In the genomic region with DNA sequence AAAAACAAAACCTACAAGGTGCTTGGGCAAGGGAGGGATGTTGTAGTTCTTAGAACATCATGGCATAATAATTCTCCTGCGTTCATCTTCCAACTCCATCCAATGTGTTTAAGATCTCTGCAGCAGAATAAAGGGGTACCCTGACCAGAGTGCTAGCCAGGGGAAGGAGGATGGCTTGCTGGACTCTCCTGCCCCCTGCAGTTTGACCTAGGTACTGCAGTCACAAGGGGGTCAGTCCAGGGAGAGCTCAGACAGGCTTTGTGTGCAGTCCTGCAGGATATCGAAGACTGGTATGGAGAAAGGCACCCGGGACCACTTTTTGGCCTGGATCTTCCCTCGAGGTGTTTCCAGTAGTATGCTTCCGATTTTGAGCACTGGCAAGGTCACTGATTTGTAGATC, we compare ENCODE assay signal across 10 mouse cellular contexts. TPM values are rescaled to one million over a fixed set of nuclear protein-coding genes. Genes with fewer than 3 reads are reported as not detected.
A peak's percentile ranks its signal among the peaks of the same experiment; 100 is the strongest.
DNase-seq lines count a peak whose midpoint lies in the region; ATAC-seq and TF ChIP-seq lines count a peak whose summit lies in the region.
"Had no signal": no experiment of that assay in that cellular context is flagged by ENCODE, and none has a peak within 500 bp of the region (broad histone marks: within the 10 kb centered on the region; RNA-seq: fewer than 3 reads in every experiment).

No protein-coding gene starts in this region.

- peak; percentile 94 for TF ChIP-seq CTCF in cortical plate, adult 2 months (IDR thresholded peaks at IDR 0.05; ENCODE audit: extremely low read depth, insufficient read depth, low read length)

- 35% methylated on average over 5 of the region's 5 CpGs for WGBS in kidney, embryonic 15.5 days
- WGBS in liver, embryonic 11.5 days, result 28% methylated on average over 5 of the region's 5 CpGs

- peaks cover 20% of the 10 kb centered on the region for H3K4me1 ChIP-seq in kidney, embryonic 15.5 days
- no peaks in the 10 kb centered on the region for H3K4me1 ChIP-seq in cortical plate, adult 2 months (ENCODE audit: control insufficient read depth, insufficient read depth, low read length)
- peaks cover 3% of the 10 kb centered on the region; the same call in 1 of the 2 replicates for H3K4me1 ChIP-seq in liver, embryonic 11.5 days (replicated peaks; ENCODE audit: control insufficient read depth, insufficient read depth, low read length)

- no peak overlapping the region for H3K4me2 ChIP-seq in kidney, embryonic 15.5 days
- no peak overlapping the region for H3K4me2 ChIP-seq in liver, embryonic 11.5 days

- no peak overlapping the region for H3K9ac ChIP-seq in kidney, embryonic 15.5 days
- no peak overlapping the region for H3K9ac ChIP-seq in liver, embryonic 11.5 days (ENCODE audit: low read depth, low read length)

- H3K36me3 ChIP-seq in kidney, embryonic 15.5 days, result no peaks in the 10 kb centered on the region
- H3K36me3 ChIP-seq in liver, embryonic 11.5 days (ENCODE audit: control insufficient read depth, insufficient read depth, low read length), result no peaks in the 10 kb centered on the region

- H3K9me3 ChIP-seq in kidney, embryonic 15.5 days (replicated peaks), result no peaks in the 10 kb centered on the region
- no peaks in the 10 kb centered on the region for H3K9me3 ChIP-seq in liver, embryonic 11.5 days (ENCODE audit: control insufficient read depth, low read length)
- H3K9me3 ChIP-seq: megakaryocyte, embryonic 14.5 days had no signal

- DNase-seq in kidney, adult 11 months, result peak; percentile 47
- peak; percentile 83 for DNase-seq in NIH3T3 (ENCODE audit: low read depth)
- peak; percentile 84 to 91 for DNase-seq in heart, postnatal 14 days
- DNase-seq in liver, embryonic 11.5 days (ENCODE audit: low spot score), result peak; percentile 76
- peak; percentile 62 for DNase-seq in retina, adult 2 months (ENCODE audit: low read depth, low spot score)
- peak; percentile 88 for DNase-seq in thymus, postnatal 4 days

- peaks cover 37% of the 10 kb centered on the region for H3K27me3 ChIP-seq in kidney, embryonic 15.5 days
- peaks cover 21% of the 10 kb centered on the region for H3K27me3 ChIP-seq in liver, embryonic 11.5 days (replicated peaks; ENCODE audit: control insufficient read depth, insufficient read depth, low read length)

- no peak for ATAC-seq in kidney, embryonic 15.5 days (replicated peaks; ENCODE audit: low FRiP score)
- no peak for ATAC-seq in liver, embryonic 11.5 days (replicated peaks; ENCODE audit: low FRiP score)

- intact Hi-C loops in heart, postnatal 14 days (cut with DNase I), result loop anchor here (1.0 kb wide), 2 partner anchors 69 to 125 kb away; no protein-coding TSS in a partner anchor

- no peak overlapping the region for H3K4me3 ChIP-seq in kidney, embryonic 15.5 days (replicated peaks)
- no peak overlapping the region for H3K4me3 ChIP-seq in cortical plate, adult 2 months (ENCODE audit: insufficient read depth, low read length)
- H3K4me3 ChIP-seq in liver, embryonic 11.5 days (ENCODE audit: low read depth, low read length), result no peak overlapping the region
- H3K4me3 ChIP-seq: erythroblast, embryonic 14.5 days; megakaryocyte, embryonic 14.5 days had no signal

- no peak for TF ChIP-seq POLR2A in cortical plate, adult 2 months (IDR thresholded peaks at IDR 0.05; ENCODE audit: extremely low read depth, insufficient read depth, low read length)

- no peak overlapping the region for H3K27ac ChIP-seq in kidney, embryonic 15.5 days
- H3K27ac ChIP-seq in cortical plate, adult 2 months (ENCODE audit: insufficient read depth, low read length), result no peak overlapping the region
- H3K27ac ChIP-seq in liver, embryonic 11.5 days (ENCODE audit: low read depth, low read length), result no peak overlapping the region

RNA-seq across cellular contexts. Expression of a gene that starts 2.7 kb away (rescaled TPM):
- 0.27 and 0.40 TPM in 2 replicates for polyA plus RNA-seq in kidney, embryonic 15.5 days (2015; fragmentation: Nextera tagmentation; extraction: Ambion mirVana)
- 0.17 and 0.62 TPM in 2 replicates for polyA plus RNA-seq in cortical plate, adult 2 months (2012; rRNA removed)
- total RNA-seq in heart, postnatal 14 days (2021), result under 1 TPM; 0.10 to 0.29 TPM
- not detected in 2 replicates for polyA plus RNA-seq in liver, embryonic 11.5 days (2014; fragmentation: Nextera tagmentation; extraction: Ambion mirVana)
- polyA plus RNA-seq: erythroblast, embryonic 14.5 days had no signal

RNA-seq across cellular contexts. Expression of a gene that starts 9.1 kb away (rescaled TPM):
- 2.8 and 3.6 TPM in 2 replicates for polyA plus RNA-seq in kidney, embryonic 15.5 days (2015; fragmentation: Nextera tagmentation; extraction: Ambion mirVana)
- polyA plus RNA-seq in cortical plate, adult 2 months (2012; rRNA removed), result 3.3 and 3.7 TPM in 2 replicates
- total RNA-seq in heart, postnatal 14 days (2021), result under 1 TPM; 0.76 to 1.00 TPM
- polyA plus RNA-seq in liver, embryonic 11.5 days (2014; fragmentation: Nextera tagmentation; extraction: Ambion mirVana), result 2.5 and 3.7 TPM in 2 replicates

RNA-seq across cellular contexts. Expression of a gene that starts 17.3 kb away (rescaled TPM):
- polyA plus RNA-seq in kidney, embryonic 15.5 days (2015; fragmentation: Nextera tagmentation; extraction: Ambion mirVana), result 60.9 and 68.1 TPM in 2 replicates
- polyA plus RNA-seq in cortical plate, adult 2 months (2012; rRNA removed), result 64.4 and 65.2 TPM in 2 replicates
- total RNA-seq in heart, postnatal 14 days (2021), result 10 to 100 TPM; 12.9 to 13.7 TPM
- polyA plus RNA-seq in liver, embryonic 11.5 days (2014; fragmentation: Nextera tagmentation; extraction: Ambion mirVana), result 66.3 and 75.7 TPM in 2 replicates

RNA-seq across cellular contexts. Expression of a gene that starts 18.7 kb away (rescaled TPM):
- 0.27 TPM in 1 of 2 replicates, not detected in the other for polyA plus RNA-seq in kidney, embryonic 15.5 days (2015; fragmentation: Nextera tagmentation; extraction: Ambion mirVana)
- polyA plus RNA-seq in cortical plate, adult 2 months (2012; rRNA removed), result 0.19 TPM in 1 of 2 replicates, not detected in the other
- not detected for total RNA-seq in heart, postnatal 14 days (2021)
- 0.27 and 0.30 TPM in 2 replicates for polyA plus RNA-seq in liver, embryonic 11.5 days (2014; fragmentation: Nextera tagmentation; extraction: Ambion mirVana)
- polyA plus RNA-seq: erythroblast, embryonic 14.5 days had no signal

RNA-seq across cellular contexts. Expression of a gene that starts 43.1 kb away (rescaled TPM):
- 29.5 and 32.3 TPM in 2 replicates for polyA plus RNA-seq in kidney, embryonic 15.5 days (2015; fragmentation: Nextera tagmentation; extraction: Ambion mirVana)
- 196 and 207 TPM in 2 replicates for polyA plus RNA-seq in cortical plate, adult 2 months (2012; rRNA removed)
- total RNA-seq in heart, postnatal 14 days (2021), result 10 to 100 TPM; 70.4 to 74.6 TPM
- 51.2 TPM in 2 replicates for polyA plus RNA-seq in liver, embryonic 11.5 days (2014; fragmentation: Nextera tagmentation; extraction: Ambion mirVana)
